Mouse (Mus musculus): ENCODE data around the gene Myh7.
"Not testable (repeated sequence)": the region's sequence is repeated elsewhere in the genome, so short reads cannot be mapped to it uniquely, and the experiment has no call there.

Gene Myh7

DNA sequence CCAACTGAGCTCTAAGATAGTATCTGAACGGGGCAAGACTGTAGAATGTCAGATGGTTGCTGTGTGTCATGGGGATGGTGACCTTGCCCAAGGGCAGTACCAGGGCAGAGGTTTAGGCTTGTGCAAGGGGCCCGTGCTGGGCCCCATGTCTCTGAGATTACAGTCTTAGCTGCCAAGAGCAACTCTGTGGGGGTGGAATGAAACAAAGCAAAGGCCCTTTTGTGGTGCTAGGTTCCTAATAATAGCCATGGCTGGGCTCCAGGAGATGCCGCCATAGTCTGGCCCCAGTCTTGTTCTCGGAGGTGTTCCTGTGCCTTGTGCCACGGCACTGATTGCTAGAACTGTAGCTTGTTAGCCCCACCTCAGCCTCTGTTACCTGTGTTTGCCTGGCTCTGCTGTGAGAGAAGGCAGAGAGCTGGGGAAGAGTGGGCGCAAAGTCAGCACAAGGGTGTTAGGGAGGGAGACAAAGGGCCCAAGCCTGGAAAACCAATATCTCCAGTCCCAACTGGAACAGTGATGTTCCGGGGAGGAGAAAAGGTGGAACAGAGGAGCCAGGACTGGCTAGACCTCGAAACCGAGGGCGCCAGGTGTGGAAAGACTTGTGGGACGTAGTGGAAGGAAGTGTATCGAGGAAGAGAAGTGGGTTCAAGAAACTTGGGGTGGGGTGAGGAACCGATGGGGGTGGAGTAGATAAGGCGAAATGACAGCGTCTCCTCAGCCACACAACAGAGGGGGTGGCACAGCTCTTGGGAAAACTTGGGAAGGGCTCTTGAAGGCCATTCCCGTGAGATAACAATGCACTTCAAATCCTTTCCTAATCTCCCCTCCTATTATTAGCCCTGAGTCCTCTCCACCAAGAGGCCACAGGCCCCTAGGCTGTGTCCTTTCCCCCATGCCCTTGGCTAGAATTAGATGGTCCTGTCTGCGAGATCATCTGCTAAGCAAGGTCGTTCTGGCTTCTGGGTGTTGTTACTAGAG, 9.7 kb upstream of the Myh7 start:
- DNase-seq = no peak

- no peak for DNase-seq
Measured at GRCm38 (mm10) chr14:55002687-55003120, 8.3 kb upstream of the Myh7 start.

DNA sequence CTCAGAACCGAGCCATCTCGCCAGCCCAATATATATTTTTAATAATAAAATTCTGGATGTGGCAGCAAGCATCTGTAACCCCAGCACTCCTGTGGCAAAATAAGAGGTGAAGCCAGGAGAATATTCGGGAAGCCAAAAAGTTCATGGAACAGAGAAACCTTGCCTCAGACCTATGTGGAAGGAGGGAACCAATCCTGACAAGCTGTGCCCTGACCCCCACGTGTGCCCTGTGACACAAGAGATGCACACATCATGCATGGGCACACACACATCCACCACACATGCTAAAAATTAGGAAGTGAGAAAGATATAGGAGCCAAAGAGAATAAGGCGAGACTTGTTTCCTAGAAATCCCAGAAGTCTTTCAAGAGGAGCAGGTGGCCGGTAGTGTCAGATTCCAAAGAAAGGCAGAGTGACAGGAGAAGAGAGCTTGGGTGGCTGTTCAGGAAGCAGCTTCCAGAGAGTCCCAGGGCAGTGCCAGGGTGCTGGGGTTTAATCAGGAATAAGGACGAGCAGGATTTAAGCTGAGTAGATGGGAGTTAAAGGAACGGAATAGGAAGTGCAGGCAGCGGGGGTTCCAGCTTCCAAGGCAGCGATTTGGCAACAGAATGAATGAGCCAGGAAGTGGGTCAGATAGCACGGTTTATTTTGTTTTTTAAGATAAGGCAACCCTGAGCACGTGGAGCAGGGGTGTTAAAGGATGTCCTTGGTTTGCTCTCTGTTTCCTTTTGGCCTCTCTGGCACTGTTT, 7.7 kb upstream of the Myh7 start:
- no peak for DNase-seq

DNA sequence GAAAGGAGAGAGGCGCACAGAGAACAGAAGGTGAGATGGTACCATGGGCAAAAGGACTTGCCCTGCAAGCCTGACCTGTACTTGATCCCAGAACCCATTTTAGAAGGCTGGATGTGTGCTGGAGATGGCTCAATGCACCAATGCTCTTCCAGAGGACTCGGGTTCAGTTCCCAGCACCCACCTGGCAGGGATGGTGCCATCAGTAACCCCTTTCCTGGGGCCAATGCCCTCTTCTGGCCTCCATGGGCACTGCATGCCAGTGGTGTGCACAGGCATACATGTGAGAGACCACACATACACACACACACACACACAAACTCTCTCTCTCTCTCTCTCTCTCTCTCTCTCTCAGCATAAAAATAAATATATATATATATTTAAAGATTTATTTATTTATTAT, 7.0 kb upstream of the Myh7 start:
- no peak for DNase-seq

GRCm38 (mm10) chr14:55000814-55001213, 6.4 kb upstream of the Myh7 start:
- no peak for DNase-seq

DNA sequence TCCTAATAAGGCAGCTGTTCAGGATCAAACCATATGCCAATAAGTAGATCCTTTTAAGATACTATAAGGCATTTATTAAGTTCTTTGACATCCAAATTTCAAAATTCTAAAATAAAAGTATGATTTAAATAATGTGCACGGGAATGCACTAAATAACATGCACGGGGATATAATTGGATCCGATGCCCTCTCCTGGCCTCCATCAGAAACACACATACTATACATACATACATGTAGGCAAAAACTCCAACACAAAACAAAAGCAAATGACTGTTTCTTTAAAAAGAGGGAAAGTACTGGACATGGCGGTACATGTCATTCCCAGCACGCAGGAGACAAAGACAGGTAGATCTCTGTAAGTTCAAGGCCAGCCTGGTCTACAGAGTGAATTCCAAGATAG, 5.4 kb upstream of the Myh7 start:
- DNase-seq = not testable (repeated sequence)

- DNase-seq = no peak
Measured at GRCm38 (mm10) chr14:54998680-54999079, 4.3 kb upstream of the Myh7 start.

- no peak for DNase-seq
Measured at GRCm38 (mm10) chr14:54997297-54997696, 2.9 kb upstream of the Myh7 start.

GRCm38 (mm10) chr14:54996793-54997192, 2.4 kb upstream of the Myh7 start:
- no peak for DNase-seq

DNA sequence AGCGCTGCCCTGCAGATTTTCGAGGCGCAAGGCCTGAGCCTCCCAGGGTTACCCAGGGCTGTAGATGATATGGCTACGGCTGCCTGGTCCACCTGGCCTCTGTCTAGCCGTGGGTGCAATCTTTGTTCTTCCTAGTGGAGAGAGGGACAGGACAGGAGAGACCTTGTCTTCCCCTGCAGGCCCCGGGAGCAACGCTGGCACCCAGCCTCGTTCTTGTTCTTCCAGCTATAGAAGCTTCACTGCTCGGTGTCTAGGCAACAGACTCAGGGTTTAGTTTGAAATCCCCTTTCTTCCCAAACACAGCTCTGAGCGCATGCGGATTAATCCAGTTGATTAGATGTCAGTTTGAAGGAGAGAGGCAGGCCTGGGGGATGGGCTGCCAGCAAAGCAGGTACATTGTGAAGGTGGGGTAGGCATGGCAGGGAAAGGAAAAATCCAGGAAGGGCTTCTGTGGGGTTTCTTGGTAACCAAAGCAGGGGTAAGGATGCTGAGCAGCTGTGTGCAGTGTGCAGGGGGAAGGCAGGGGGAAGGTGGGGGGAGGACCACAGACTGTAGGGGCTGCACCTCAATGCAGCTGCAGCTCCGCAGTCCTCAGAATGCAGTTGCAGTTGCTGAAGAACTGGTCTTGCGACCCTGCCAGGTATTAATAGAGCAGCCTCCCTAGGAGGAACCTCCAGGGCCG, 1.2 kb upstream of the Myh7 start:
- DNase-seq = no peak

DNA sequence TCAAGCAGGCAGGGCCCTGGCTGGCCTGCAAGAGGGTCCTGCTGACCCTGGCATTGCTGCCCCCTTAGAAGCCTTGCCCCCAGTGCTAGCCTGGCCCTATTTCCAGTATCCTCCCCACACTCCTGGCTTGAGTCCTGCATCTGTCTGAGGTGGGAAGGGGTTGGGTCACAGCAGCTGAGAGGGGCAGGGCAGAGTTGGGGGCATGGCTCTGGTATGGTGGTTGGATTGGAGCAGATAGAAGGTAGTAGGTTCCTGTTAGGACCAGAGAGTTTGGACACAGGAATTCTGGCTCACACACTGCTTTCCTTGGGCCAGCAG, 402 bp upstream of the Myh7 start:
- no peak for DNase-seq

DNA sequence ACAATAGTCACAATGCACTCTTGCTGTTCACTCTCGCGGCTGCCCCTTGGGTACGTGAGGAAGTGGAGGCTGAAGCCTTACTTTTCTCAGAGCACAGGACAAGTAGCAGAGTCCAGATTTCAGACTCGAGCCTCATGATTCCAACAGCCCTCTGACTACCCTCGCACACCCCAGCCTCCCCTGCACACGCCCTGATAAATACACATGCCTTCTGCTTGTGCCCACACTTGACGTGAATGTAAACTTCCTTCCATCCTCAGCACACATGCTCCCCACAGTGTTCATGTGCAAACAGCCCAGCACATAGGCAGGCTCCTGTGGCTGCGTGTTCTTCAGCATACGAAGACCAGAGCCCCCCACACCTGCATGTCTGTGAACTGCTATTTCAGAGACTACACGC, 790 bp downstream of the Myh7 start:
- no peak for DNase-seq

GRCm38 (mm10) chr14:54992196-54992595, 2.2 kb downstream of the Myh7 start:
- no peak for DNase-seq

- no peak for DNase-seq
Measured at GRCm38 (mm10) chr14:54989886-54990441, 4.5 kb downstream of the Myh7 start.

- DNase-seq = no peak
Measured at GRCm38 (mm10) chr14:54988882-54989281, 5.5 kb downstream of the Myh7 start.

- DNase-seq = not testable (repeated sequence)
Measured at GRCm38 (mm10) chr14:54988350-54988874, 6.0 kb downstream of the Myh7 start.

DNA sequence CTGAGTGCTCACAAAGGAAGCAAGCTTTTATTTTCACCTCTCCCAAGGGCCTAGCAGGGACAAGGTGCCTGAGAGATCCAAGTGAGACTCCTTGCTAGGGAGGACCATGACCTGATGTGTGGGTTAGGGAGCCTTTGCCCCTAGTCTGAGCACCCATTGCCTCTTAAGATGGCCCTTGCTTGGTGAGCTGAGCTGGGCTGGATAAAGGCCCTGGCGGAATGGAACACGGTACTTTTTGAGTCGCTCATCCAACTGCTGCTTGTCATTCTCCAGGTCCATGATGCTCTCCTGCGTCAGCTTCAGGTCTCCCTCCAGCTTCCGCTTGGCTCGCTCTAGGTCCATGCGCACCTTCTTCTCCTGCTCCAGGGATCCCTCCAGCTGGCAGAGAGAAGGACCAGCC, 12.5 kb downstream of the Myh7 start:
- DNase-seq = no peak

DNA sequence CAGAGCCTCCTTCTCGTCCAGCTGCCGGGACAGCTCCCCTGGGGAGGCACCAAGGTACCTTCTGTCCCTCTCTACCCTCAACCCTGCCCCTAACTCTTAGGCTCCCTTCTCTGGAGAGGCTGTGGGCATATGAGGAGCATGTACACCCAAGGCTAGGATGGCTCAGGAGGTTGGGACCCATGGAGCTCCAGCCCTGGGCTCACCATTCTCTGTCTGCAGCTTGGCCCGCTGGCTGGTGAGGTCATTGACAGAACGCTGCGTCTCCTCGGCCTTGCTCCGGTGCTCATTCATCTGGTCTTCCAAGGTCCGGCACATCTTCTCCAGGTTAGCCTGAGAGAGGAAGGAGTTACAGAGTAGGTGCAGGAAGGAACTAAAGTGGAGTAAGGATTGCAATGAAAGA, 15.8 kb downstream of the Myh7 start:
- DNase-seq = no peak

GRCm38 (mm10) chr14:54976633-54977032, 17.8 kb downstream of the Myh7 start, which contains the start of gene Gm17428:
TSS of gene Gm17428 (plus strand) at chr14:54976933.
- no peak for DNase-seq

- DNase-seq = no peak
Measured at GRCm38 (mm10) chr14:54974068-54974791, 20.2 kb downstream of the Myh7 start.

- DNase-seq = not testable (repeated sequence)
Measured at GRCm38 (mm10) chr14:54972786-54973185, 21.6 kb downstream of the Myh7 start.

DNA sequence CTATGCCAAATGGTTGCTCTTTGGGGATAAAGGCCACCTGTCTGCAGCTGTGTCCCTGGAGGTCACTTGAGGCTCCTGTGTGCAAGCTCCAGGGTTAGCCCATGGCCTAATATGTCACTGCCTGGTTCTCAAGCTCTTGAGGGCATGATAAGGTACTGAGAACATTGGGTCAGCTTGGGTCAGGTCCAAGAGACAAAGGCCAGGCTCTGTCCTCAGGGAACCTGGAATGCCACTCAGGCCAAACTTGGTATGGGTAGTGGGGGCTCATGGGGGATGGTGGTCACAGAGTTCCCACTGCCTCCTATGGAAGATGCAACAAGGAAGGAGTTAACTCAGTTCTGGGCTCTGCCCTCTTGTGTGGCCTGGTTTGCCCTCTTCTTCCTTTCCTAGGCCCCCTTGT, 26.1 kb downstream of the Myh7 start:
- no peak for DNase-seq
